Mouse (Mus musculus) brain, embryonic 14.5 days (tissue): ENCODE results near the gene Dync1h1.

Source experiments
- CTCF ChIP-seq: fragments of 200-500 bp; IDR thresholded peaks from 2 replicates; pipeline ENCODE4 v1.5.1; 2012; ENCODE audit warnings: inconsistent platforms, mild to moderate bottlenecking, moderate library complexity, borderline replicate concordance; ENCODE audit not compliant: insufficient read depth, insufficient read length; ENCODE audit errors: extremely low read depth
- POLR2A ChIP-seq: fragments of 200-500 bp; IDR thresholded peaks from 2 replicates; pipeline ENCODE4 v1.6.1; 2012; ENCODE audit warnings: mild to moderate bottlenecking, inconsistent platforms, borderline replicate concordance; ENCODE audit not compliant: poor library complexity, insufficient read depth, insufficient read length, severe bottlenecking; ENCODE audit errors: extremely low read depth

- TF ChIP-seq CTCF (no peak), POLR2A (no peak)
These were observed 5.4 kb downstream of the Dync1h1 start for GRCm38 (mm10) chr12:110606676-110607075.
